Mouse (Mus musculus): ENCODE results near the gene Cdk9.

The Cdk9 gene

GRCm38 (mm10) chr2:32708643-32709042, 4.2 kb downstream of the Cdk9 start:
- DNase-seq (ENCODE audit: low spot score in 2 of 2) = peak in 1 of 2 experiments; percentile 60

GRCm38 (mm10) chr2:32706971-32707370, 5.9 kb downstream of the Cdk9 start:
- no peak for DNase-seq (ENCODE audit: low spot score in 2 of 2)

- DNase-seq (ENCODE audit: low spot score in 2 of 2) = no peak
These were observed 7.9 kb downstream of the Cdk9 start for GRCm38 (mm10) chr2:32705018-32705417.

- no peak for DNase-seq (ENCODE audit: low spot score in 2 of 2)
These were observed 8.9 kb downstream of the Cdk9 start, which contains the start of gene Fpgs for GRCm38 (mm10) chr2:32704021-32704421. Gene Fpgs, minus strand, starts transcription at chr2:32704145.

GRCm38 (mm10) chr2:32703046-32703445, 9.8 kb downstream of the Cdk9 start:
- no peak for DNase-seq (ENCODE audit: low spot score in 2 of 2)

GRCm38 (mm10) chr2:32700966-32701743, 11.7 kb downstream of the Cdk9 start:
- no peak for DNase-seq (ENCODE audit: low spot score in 2 of 2)

GRCm38 (mm10) chr2:32699680-32700079, 13.2 kb downstream of the Cdk9 start:
- no peak for DNase-seq (ENCODE audit: low spot score in 2 of 2)

GRCm38 (mm10) chr2:32694691-32695090, 18.2 kb downstream of the Cdk9 start:
- DNase-seq (ENCODE audit: low spot score in 2 of 2) = no peak

GRCm38 (mm10) chr2:32693823-32694411, 19.0 kb downstream of the Cdk9 start:
- DNase-seq (ENCODE audit: low spot score in 2 of 2) = peak; percentile 91 to 96

GRCm38 (mm10) chr2:32693282-32693681, 19.6 kb downstream of the Cdk9 start:
- no peak for DNase-seq (ENCODE audit: low spot score in 2 of 2)

- DNase-seq (ENCODE audit: low spot score in 2 of 2) = no peak
These were observed 20.4 kb downstream of the Cdk9 start for GRCm38 (mm10) chr2:32692496-32692895.

GRCm38 (mm10) chr2:32691041-32691440, 21.8 kb downstream of the Cdk9 start:
- DNase-seq (ENCODE audit: low spot score in 2 of 2) = no peak

GRCm38 (mm10) chr2:32689420-32689819, 23.5 kb downstream of the Cdk9 start:
- DNase-seq (ENCODE audit: low spot score in 2 of 2) = peak; percentile 83 to 90

- no peak for DNase-seq (ENCODE audit: low spot score in 2 of 2)
These were observed 25.3 kb downstream of the Cdk9 start for GRCm38 (mm10) chr2:32687562-32687961.

- no peak for DNase-seq (ENCODE audit: low spot score in 2 of 2)
These were observed 26.2 kb downstream of the Cdk9 start for GRCm38 (mm10) chr2:32686640-32687039.

GRCm38 (mm10) chr2:32685807-32686206, 27.1 kb downstream of the Cdk9 start:
- no peak for DNase-seq (ENCODE audit: low spot score in 2 of 2)

GRCm38 (mm10) chr2:32684681-32685428, 28.0 kb downstream of the Cdk9 start:
- DNase-seq (ENCODE audit: low spot score in 2 of 2) = no peak

GRCm38 (mm10) chr2:32683701-32684100, 29.2 kb downstream of the Cdk9 start:
- DNase-seq (ENCODE audit: low spot score in 2 of 2) = no peak

- no peak for DNase-seq (ENCODE audit: low spot score in 2 of 2)
These were observed 30.0 kb downstream of the Cdk9 start for GRCm38 (mm10) chr2:32682721-32683417.

- DNase-seq (ENCODE audit: low spot score in 2 of 2) = no peak
These were observed 31.1 kb downstream of the Cdk9 start for GRCm38 (mm10) chr2:32681754-32682153.

- DNase-seq (ENCODE audit: low spot score in 2 of 2) = no peak
These were observed 31.8 kb downstream of the Cdk9 start for GRCm38 (mm10) chr2:32680961-32681650.

Measured in cerebellum, postnatal 4 days (tissue).